Mouse (Mus musculus): Measurements from ENCODE around the gene Fcer2a. TPM values are rescaled to one million over a fixed set of nuclear protein-coding genes. Genes with fewer than 3 reads are reported as not detected.

Fcer2a gene
- polyA plus RNA-seq (2015; fragmentation: Nextera tagmentation; extraction: Ambion mirVana): 0.41 and 0.45 TPM in 2 replicates

DNA sequence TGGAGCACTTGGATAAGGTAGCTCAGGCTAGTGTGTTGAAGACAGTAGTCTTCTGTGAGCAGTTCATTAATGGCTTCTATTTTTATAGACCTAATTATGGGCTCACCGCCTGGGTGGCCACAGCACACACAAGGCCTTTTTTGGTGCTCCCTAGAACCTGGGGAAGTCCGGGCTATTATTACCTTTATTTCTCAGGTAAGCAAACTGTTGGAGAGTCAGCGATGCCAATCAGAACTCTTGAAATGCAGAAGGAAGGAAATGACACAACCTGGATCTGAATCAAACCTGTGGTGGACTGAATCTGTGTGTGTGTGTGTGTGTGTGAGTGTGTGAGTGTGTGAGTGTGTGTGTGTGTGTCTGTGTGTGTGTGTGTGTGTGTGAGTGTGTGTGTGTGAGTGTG, at the start of gene Fcer2a:
TSS of gene Fcer2a (minus strand) at position 55 of the 400 bp plus-strand sequence.
- 94% methylated on average over 3 of the region's 3 CpGs for WGBS
- no peak within 1 kb of the TSS for H3K27ac ChIP-seq (ENCODE audit: low read depth, low read length)

DNA sequence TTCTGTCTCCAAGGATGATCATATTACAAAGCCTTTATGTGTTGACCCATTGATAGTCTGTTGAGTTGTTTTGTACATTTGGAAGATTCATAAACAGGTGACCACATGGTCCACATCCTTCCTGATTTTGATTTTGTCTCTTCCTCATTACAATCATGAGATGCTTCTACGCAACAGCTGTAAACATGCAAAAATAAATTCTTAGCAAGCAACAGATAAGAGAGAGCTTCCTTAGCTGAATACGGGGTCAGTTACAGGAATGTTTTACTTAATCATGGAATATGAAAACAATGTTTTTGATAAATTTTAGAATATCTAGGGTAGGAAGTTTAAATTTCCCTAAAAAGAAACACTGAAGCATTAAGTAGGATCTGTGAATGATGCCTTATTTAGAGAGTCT, 43.0 kb upstream of the Fcer2a start:
- ATAC-seq: no peak
- H3K36me3 ChIP-seq (ENCODE audit: control insufficient read depth, insufficient read depth, low read length): no peaks in the 10 kb centered on the region
- 92% methylated on average over 2 of the region's 2 CpGs for WGBS

More for the DNA sequence above, at the start of gene Fcer2a:
- H3K4me3 ChIP-seq (ENCODE audit: low read length): no peak within 1 kb of the TSS
- no peak within 1 kb of the TSS for H3K4me2 ChIP-seq (ENCODE audit: low read length)
- ATAC-seq: no peak
- H3K9me3 ChIP-seq (ENCODE audit: control insufficient read depth, low read length): no peaks in the 10 kb centered on the region
- no peaks in the 10 kb centered on the region for H3K27me3 ChIP-seq (replicated peaks; ENCODE audit: control insufficient read depth, insufficient read depth, low read length)
- no peaks in the 10 kb centered on the region for H3K36me3 ChIP-seq (ENCODE audit: control insufficient read depth, insufficient read depth, low read length)
- H3K4me1 ChIP-seq (ENCODE audit: control insufficient read depth, insufficient read depth, low read depth, low read length): no peaks in the 10 kb centered on the region
- no peak within 1 kb of the TSS for H3K9ac ChIP-seq (ENCODE audit: low read depth, low read length)

DNA sequence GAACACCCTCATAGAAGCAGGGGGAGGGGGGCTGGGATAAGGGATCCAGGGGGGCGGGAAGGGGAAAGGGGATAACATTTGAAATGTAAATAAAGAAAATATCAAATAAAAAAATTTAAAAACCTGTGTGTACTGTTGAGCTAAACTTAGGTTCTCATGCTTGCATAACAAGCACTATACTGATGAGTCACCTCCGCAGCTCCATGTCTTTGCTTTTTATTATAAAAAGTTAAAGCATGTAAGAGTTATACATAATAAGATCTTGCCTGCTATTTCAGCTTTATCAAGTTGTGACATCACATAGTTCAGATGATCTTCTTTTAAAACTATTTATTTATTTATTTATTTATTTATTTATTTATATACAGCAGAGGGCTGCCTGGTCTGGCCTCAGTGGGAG, 41.6 kb upstream of the Fcer2a start:
- ATAC-seq: no peak
- H3K4me3 ChIP-seq (ENCODE audit: low read length): no peak overlapping the region
- H3K27ac ChIP-seq (ENCODE audit: low read depth, low read length): no peak overlapping the region
- no peaks in the 10 kb centered on the region for H3K9me3 ChIP-seq (ENCODE audit: control insufficient read depth, low read length)
- H3K36me3 ChIP-seq (ENCODE audit: control insufficient read depth, insufficient read depth, low read length): no peaks in the 10 kb centered on the region
- H3K27me3 ChIP-seq (replicated peaks; ENCODE audit: control insufficient read depth, insufficient read depth, low read length): no peaks in the 10 kb centered on the region
- H3K9ac ChIP-seq (ENCODE audit: low read depth, low read length): no peak overlapping the region
- no peak overlapping the region for H3K4me2 ChIP-seq (ENCODE audit: low read length)
- H3K4me1 ChIP-seq (ENCODE audit: control insufficient read depth, insufficient read depth, low read depth, low read length): no peaks in the 10 kb centered on the region
- 94% methylated on average over 2 of the region's 2 CpGs for WGBS

More for the DNA sequence above, 43.0 kb upstream of the Fcer2a start:
- H3K4me3 ChIP-seq (ENCODE audit: low read length): no peak overlapping the region
- H3K27me3 ChIP-seq (replicated peaks; ENCODE audit: control insufficient read depth, insufficient read depth, low read length): no peaks in the 10 kb centered on the region
- no peak overlapping the region for H3K27ac ChIP-seq (ENCODE audit: low read depth, low read length)
- no peaks in the 10 kb centered on the region for H3K9me3 ChIP-seq (ENCODE audit: control insufficient read depth, low read length)
- H3K4me2 ChIP-seq (ENCODE audit: low read length): no peak overlapping the region
- no peak overlapping the region for H3K9ac ChIP-seq (ENCODE audit: low read depth, low read length)
- no peaks in the 10 kb centered on the region for H3K4me1 ChIP-seq (ENCODE audit: control insufficient read depth, insufficient read depth, low read depth, low read length)

GRCm38 (mm10) chr8:3734084-3734483, 40.1 kb upstream of the Fcer2a start:
- H3K4me2 ChIP-seq (ENCODE audit: low read length): no peak overlapping the region
- no peak overlapping the region for H3K4me3 ChIP-seq (ENCODE audit: low read length)
- H3K9ac ChIP-seq (ENCODE audit: low read depth, low read length): no peak overlapping the region
- H3K27me3 ChIP-seq (replicated peaks; ENCODE audit: control insufficient read depth, insufficient read depth, low read length): no peaks in the 10 kb centered on the region
- H3K27ac ChIP-seq (ENCODE audit: low read depth, low read length): no peak overlapping the region
- no peak for ATAC-seq
- H3K4me1 ChIP-seq (ENCODE audit: control insufficient read depth, insufficient read depth, low read depth, low read length): no peaks in the 10 kb centered on the region
- no peaks in the 10 kb centered on the region for H3K9me3 ChIP-seq (ENCODE audit: control insufficient read depth, low read length)
- no peaks in the 10 kb centered on the region for H3K36me3 ChIP-seq (ENCODE audit: control insufficient read depth, insufficient read depth, low read length)
- WGBS: 53% methylated on average over 1 of the region's 1 CpGs

GRCm38 (mm10) chr8:3721041-3721440, 27.1 kb upstream of the Fcer2a start:
- peak; percentile 40; the same call in 1 of the 2 replicates for ATAC-seq
- H3K4me3 ChIP-seq (ENCODE audit: low read length): no peak overlapping the region
- WGBS: 41% methylated on average over 1 of the region's 1 CpGs

GRCm38 (mm10) chr8:3720551-3720950, 26.6 kb upstream of the Fcer2a start, which contains the start of gene Clec4g:
Gene Clec4g (minus strand): TSS chr8:3720651.
- Histone ChIP-seq H3K27ac (ENCODE audit: low read depth, low read length) (no peak within 1 kb of the TSS), H3K9me3 (ENCODE audit: control insufficient read depth, low read length) (no peaks in the 10 kb centered on the region), H3K36me3 (ENCODE audit: control insufficient read depth, insufficient read depth, low read length) (no peaks in the 10 kb centered on the region), H3K27me3 (replicated peaks; ENCODE audit: control insufficient read depth, insufficient read depth, low read length) (no peaks in the 10 kb centered on the region), H3K4me2 (ENCODE audit: low read length) (no peak within 1 kb of the TSS), H3K4me3 (ENCODE audit: low read length) (no peak within 1 kb of the TSS), H3K9ac (ENCODE audit: low read depth, low read length) (no peak within 1 kb of the TSS), H3K4me1 (ENCODE audit: control insufficient read depth, insufficient read depth, low read depth, low read length) (no peaks in the 10 kb centered on the region)
- ATAC-seq: no peak
- WGBS: 75% methylated on average over 5 of the region's 5 CpGs

More at GRCm38 (mm10) chr8:3721041-3721440, 27.1 kb upstream of the Fcer2a start:
- Histone ChIP-seq H3K4me2 (ENCODE audit: low read length) (no peak overlapping the region), H3K36me3 (ENCODE audit: control insufficient read depth, insufficient read depth, low read length) (no peaks in the 10 kb centered on the region), H3K9me3 (ENCODE audit: control insufficient read depth, low read length) (no peaks in the 10 kb centered on the region), H3K9ac (ENCODE audit: low read depth, low read length) (no peak overlapping the region), H3K27me3 (replicated peaks; ENCODE audit: control insufficient read depth, insufficient read depth, low read length) (no peaks in the 10 kb centered on the region), H3K27ac (ENCODE audit: low read depth, low read length) (no peak overlapping the region), H3K4me1 (ENCODE audit: control insufficient read depth, insufficient read depth, low read depth, low read length) (no peaks in the 10 kb centered on the region)

GRCm38 (mm10) chr8:3718559-3718958, 24.6 kb upstream of the Fcer2a start:
- H3K9ac ChIP-seq (ENCODE audit: low read depth, low read length): no peak overlapping the region
- H3K27me3 ChIP-seq (replicated peaks; ENCODE audit: control insufficient read depth, insufficient read depth, low read length): no peaks in the 10 kb centered on the region
- ATAC-seq: no peak
- no peak overlapping the region for H3K4me3 ChIP-seq (ENCODE audit: low read length)
- no peaks in the 10 kb centered on the region for H3K36me3 ChIP-seq (ENCODE audit: control insufficient read depth, insufficient read depth, low read length)
- no peak overlapping the region for H3K27ac ChIP-seq (ENCODE audit: low read depth, low read length)
- no peaks in the 10 kb centered on the region for H3K4me1 ChIP-seq (ENCODE audit: control insufficient read depth, insufficient read depth, low read depth, low read length)
- 15% methylated on average over 14 of the region's 14 CpGs for WGBS
- no peak overlapping the region for H3K4me2 ChIP-seq (ENCODE audit: low read length)
- no peaks in the 10 kb centered on the region for H3K9me3 ChIP-seq (ENCODE audit: control insufficient read depth, low read length)

GRCm38 (mm10) chr8:3717321-3717954, 23.5 kb upstream of the Fcer2a start:
- H3K9ac ChIP-seq (ENCODE audit: low read depth, low read length): no peak overlapping the region
- no peak for ATAC-seq
- no peaks in the 10 kb centered on the region for H3K4me1 ChIP-seq (ENCODE audit: control insufficient read depth, insufficient read depth, low read depth, low read length)
- H3K4me3 ChIP-seq (ENCODE audit: low read length): no peak overlapping the region
- 90% methylated on average over 12 of the region's 12 CpGs for WGBS
- no peak overlapping the region for H3K27ac ChIP-seq (ENCODE audit: low read depth, low read length)
- no peaks in the 10 kb centered on the region for H3K9me3 ChIP-seq (ENCODE audit: control insufficient read depth, low read length)
- no peaks in the 10 kb centered on the region for H3K36me3 ChIP-seq (ENCODE audit: control insufficient read depth, insufficient read depth, low read length)
- H3K27me3 ChIP-seq (replicated peaks; ENCODE audit: control insufficient read depth, insufficient read depth, low read length): no peaks in the 10 kb centered on the region
- H3K4me2 ChIP-seq (ENCODE audit: low read length): no peak overlapping the region

- Histone ChIP-seq H3K27me3 (replicated peaks; ENCODE audit: control insufficient read depth, insufficient read depth, low read length) (no peaks in the 10 kb centered on the region), H3K4me2 (ENCODE audit: low read length) (no peak overlapping the region), H3K4me1 (ENCODE audit: control insufficient read depth, insufficient read depth, low read depth, low read length) (no peaks in the 10 kb centered on the region), H3K27ac (ENCODE audit: low read depth, low read length) (no peak overlapping the region), H3K9ac (ENCODE audit: low read depth, low read length) (no peak overlapping the region), H3K9me3 (ENCODE audit: control insufficient read depth, low read length) (no peaks in the 10 kb centered on the region), H3K4me3 (ENCODE audit: low read length) (no peak overlapping the region), H3K36me3 (ENCODE audit: control insufficient read depth, insufficient read depth, low read length) (no peaks in the 10 kb centered on the region)
- 71% methylated on average over 2 of the region's 2 CpGs for WGBS
- ATAC-seq: no peak
These were observed 17.7 kb upstream of the Fcer2a start for GRCm38 (mm10) chr8:3711646-3712045.
